Mouse (Mus musculus): Measurements from ENCODE around the gene Mtch1.

DNA sequence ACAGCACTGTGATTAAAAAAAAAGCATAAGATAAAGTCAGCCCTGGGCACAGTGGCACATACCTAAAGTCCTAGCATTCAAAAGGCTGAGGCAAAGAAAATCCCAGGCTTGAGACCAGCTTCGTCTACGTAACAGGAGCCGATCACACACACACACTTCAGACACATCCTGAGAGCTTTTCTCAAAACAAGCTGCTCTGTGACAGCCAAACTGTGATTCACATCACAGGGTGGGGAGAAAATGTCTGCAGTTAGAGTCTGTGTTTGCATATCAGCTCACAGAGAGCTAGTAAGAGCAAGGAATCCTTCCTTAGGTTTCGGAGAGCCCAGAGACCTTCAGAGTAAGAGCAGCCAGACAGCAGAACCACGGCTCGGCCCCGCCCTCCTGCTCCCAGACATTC, 46.8 kb downstream of the Mtch1 start:
- TF ChIP-seq CTCF (IDR thresholded peaks at IDR 0.05; ENCODE audit: low read depth) = no peak
- TF ChIP-seq EP300 (IDR thresholded peaks at IDR 0.05; ENCODE audit: low read depth) = no peak

Data from heart, postnatal 0 days (tissue).